In the genomic region with DNA sequence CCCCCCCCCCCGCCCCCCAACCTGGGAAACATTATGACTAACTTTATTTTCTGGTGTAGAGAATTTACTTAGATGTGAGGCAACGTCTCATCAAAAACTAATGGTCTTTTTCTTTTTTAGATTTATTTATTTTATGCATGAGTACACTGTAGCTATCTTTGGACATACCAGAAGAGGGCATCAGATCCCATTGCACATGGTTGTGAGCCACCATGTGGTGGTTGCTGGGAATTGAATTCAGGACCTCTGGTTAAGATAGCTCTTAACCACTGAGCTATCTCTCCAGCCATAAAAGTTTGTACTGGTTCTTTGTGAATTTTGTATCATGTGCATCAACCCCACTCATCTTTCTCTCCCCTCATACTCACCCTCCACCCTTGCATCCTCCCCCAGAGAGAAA, we compare ENCODE assay signal across 12 mouse cellular contexts.
DNase-seq lines count a peak whose midpoint lies in the region; ATAC-seq and TF ChIP-seq lines count a peak whose summit lies in the region.
"Had no signal": no experiment of that assay in that cellular context is flagged by ENCODE, and none has a peak within 500 bp of the region (broad histone marks: within the 10 kb centered on the region; RNA-seq: fewer than 3 reads in every experiment).

No protein-coding gene starts in this region.

- no peak overlapping the region for H3K4me2 ChIP-seq in hindbrain, embryonic 11.5 days (replicated peaks; ENCODE audit: low read depth, low read length)
- no peak overlapping the region for H3K4me2 ChIP-seq in hindbrain, embryonic 12.5 days (replicated peaks)
- no peak overlapping the region for H3K4me2 ChIP-seq in lung, postnatal 0 days (replicated peaks; ENCODE audit: low read depth, low read length)
- no peak overlapping the region for H3K4me2 ChIP-seq in stomach, postnatal 0 days (replicated peaks; ENCODE audit: low read depth)
- H3K4me2 ChIP-seq: stomach, embryonic 15.5 days had no signal

- H3K36me3 ChIP-seq in hindbrain, embryonic 11.5 days (ENCODE audit: control insufficient read depth, insufficient read depth, low read length), result no peaks in the 10 kb centered on the region
- no peaks in the 10 kb centered on the region for H3K36me3 ChIP-seq in hindbrain, embryonic 12.5 days
- no peaks in the 10 kb centered on the region for H3K36me3 ChIP-seq in lung, postnatal 0 days (ENCODE audit: insufficient read depth, low read length)
- H3K36me3 ChIP-seq in stomach, postnatal 0 days (ENCODE audit: control insufficient read depth, insufficient read depth, low read length), result no peaks in the 10 kb centered on the region
- H3K36me3 ChIP-seq: G1E; stomach, embryonic 15.5 days had no signal

- no peaks in the 10 kb centered on the region for H3K4me1 ChIP-seq in hindbrain, embryonic 11.5 days (replicated peaks; ENCODE audit: control insufficient read depth, insufficient read depth, low read length)
- no peaks in the 10 kb centered on the region for H3K4me1 ChIP-seq in hindbrain, embryonic 12.5 days
- H3K4me1 ChIP-seq in lung, postnatal 0 days (ENCODE audit: insufficient read depth, low read depth, low read length), result no peaks in the 10 kb centered on the region
- H3K4me1 ChIP-seq in lung, adult 2 months (ENCODE audit: control insufficient read depth, insufficient read depth, low read length), result no peaks in the 10 kb centered on the region
- H3K4me1 ChIP-seq in stomach, postnatal 0 days (replicated peaks; ENCODE audit: control insufficient read depth, insufficient read depth), result no peaks in the 10 kb centered on the region
- H3K4me1 ChIP-seq: stomach, embryonic 15.5 days had no signal

- TF ChIP-seq POLR2A in lung, adult 2 months (IDR thresholded peaks at IDR 0.05; ENCODE audit: borderline replicate concordance, extremely low read depth, low read depth, low read length), result no peak

- H3K27me3 ChIP-seq in hindbrain, embryonic 11.5 days (ENCODE audit: control insufficient read depth, insufficient read depth, low read length), result no peaks in the 10 kb centered on the region
- H3K27me3 ChIP-seq in hindbrain, embryonic 12.5 days, result no peaks in the 10 kb centered on the region
- no peaks in the 10 kb centered on the region for H3K27me3 ChIP-seq in lung, postnatal 0 days (replicated peaks; ENCODE audit: insufficient read depth, low read length)
- no peaks in the 10 kb centered on the region for H3K27me3 ChIP-seq in stomach, postnatal 0 days (ENCODE audit: control insufficient read depth, insufficient read depth, low read length)
- H3K27me3 ChIP-seq: stomach, embryonic 15.5 days had no signal

- no peaks in the 10 kb centered on the region for H3K9me3 ChIP-seq in hindbrain, embryonic 11.5 days (ENCODE audit: control insufficient read depth, low read length)
- H3K9me3 ChIP-seq in hindbrain, embryonic 12.5 days (replicated peaks), result no peaks in the 10 kb centered on the region
- H3K9me3 ChIP-seq in lung, postnatal 0 days (ENCODE audit: low read length), result no peaks in the 10 kb centered on the region
- H3K9me3 ChIP-seq in stomach, postnatal 0 days (ENCODE audit: control insufficient read depth, low read length), result no peaks in the 10 kb centered on the region
- H3K9me3 ChIP-seq: stomach, embryonic 15.5 days had no signal

- TF ChIP-seq EP300 in lung, postnatal 0 days (IDR thresholded peaks at IDR 0.05), result no peak
- TF ChIP-seq EP300 in stomach, postnatal 0 days (optimal IDR thresholded peaks at IDR 0.05), result no peak

- H3K9ac ChIP-seq in hindbrain, embryonic 11.5 days (ENCODE audit: low read depth, low read length), result no peak overlapping the region
- no peak overlapping the region for H3K9ac ChIP-seq in hindbrain, embryonic 12.5 days
- H3K9ac ChIP-seq in lung, postnatal 0 days (replicated peaks; ENCODE audit: low read depth), result no peak overlapping the region
- no peak overlapping the region for H3K9ac ChIP-seq in stomach, postnatal 0 days (ENCODE audit: low read length)
- H3K9ac ChIP-seq: stomach, embryonic 15.5 days had no signal

- WGBS in hindbrain, embryonic 11.5 days, result 32% methylated on average over 2 of the region's 2 CpGs
- WGBS in hindbrain, embryonic 12.5 days, result 42% methylated on average over 2 of the region's 2 CpGs
- WGBS in lung, postnatal 0 days, result 53% methylated on average over 1 of the region's 2 CpGs
- 53% methylated on average over 2 of the region's 2 CpGs for WGBS in lung, adult 2 months
- 58% methylated on average over 1 of the region's 2 CpGs for WGBS in stomach, postnatal 0 days

- H3K4me3 ChIP-seq in hindbrain, embryonic 11.5 days (ENCODE audit: low read depth, low read length), result no peak overlapping the region
- H3K4me3 ChIP-seq in hindbrain, embryonic 12.5 days, result no peak overlapping the region
- H3K4me3 ChIP-seq in lung, postnatal 0 days (ENCODE audit: low read depth, low read length), result no peak overlapping the region
- H3K4me3 ChIP-seq in lung, adult 2 months (replicated peaks; ENCODE audit: extremely low read depth, low read depth, low read length), result no peak overlapping the region
- no peak overlapping the region for H3K4me3 ChIP-seq in stomach, postnatal 0 days (ENCODE audit: low read depth, low read length)
- H3K4me3 ChIP-seq: stomach, embryonic 15.5 days had no signal

- ATAC-seq in hindbrain, embryonic 11.5 days (ENCODE audit: low FRiP score), result no peak
- no peak for ATAC-seq in hindbrain, embryonic 12.5 days (ENCODE audit: low FRiP score)
- ATAC-seq in lung, postnatal 0 days, result no peak
- no peak for ATAC-seq in stomach, postnatal 0 days (ENCODE audit: low FRiP score, low TSS enrichment)

- TF ChIP-seq CTCF in lung, postnatal 0 days (IDR thresholded peaks at IDR 0.05), result peak; percentile 57
- TF ChIP-seq CTCF in lung, adult 2 months (IDR thresholded peaks at IDR 0.05; ENCODE audit: insufficient read depth, low read length), result no peak
- peak; percentile 71 for TF ChIP-seq CTCF in stomach, postnatal 0 days (IDR thresholded peaks at IDR 0.05; ENCODE audit: low read depth)

- H3K27ac ChIP-seq in hindbrain, embryonic 11.5 days (ENCODE audit: low read depth, low read length), result no peak overlapping the region
- no peak overlapping the region for H3K27ac ChIP-seq in hindbrain, embryonic 12.5 days
- no peak overlapping the region for H3K27ac ChIP-seq in lung, postnatal 0 days (ENCODE audit: low read length)
- H3K27ac ChIP-seq in stomach, postnatal 0 days (replicated peaks), result no peak overlapping the region
- H3K27ac ChIP-seq: macrophage; stomach, embryonic 15.5 days had no signal

- DNase-seq in hindbrain, embryonic 11.5 days (ENCODE audit: low spot score), result peak; percentile 10
- no peak for DNase-seq in lung, postnatal 0 days (ENCODE audit: low spot score)
- DNase-seq in lung, adult 2 months, result no peak
- DNase-seq in WW6 (ENCODE audit: low read depth, low spot score), result peak; percentile 14
- no peak for DNase-seq in stomach, postnatal 0 days (ENCODE audit: low spot score)
- no peak for DNase-seq in spleen, adult 18-20 months
- DNase-seq: adrenal gland, adult 8-10 months; heart, adult 11 months had no signal

Comparison
In these comparisons a context has a peak if more than half of its experiments do, and no peak if none do; other contexts are left out.
1. DNase-seq: peak in hindbrain, embryonic 11.5 days (single experiment) and WW6 (single experiment); none in lung, postnatal 0 days (single experiment), lung, adult 2 months (single experiment), stomach, postnatal 0 days (single experiment) and spleen, adult 18-20 months (0 of 2).